Mouse (Mus musculus) cerebellum, postnatal 4 days (tissue): Measurements from ENCODE around the gene Cybc1.

Experiments used
- DNase-seq, 2 experiments: peaks; one replicate each; pipeline ENCODE4 v3.0.0; 2022; ENCODE audit warnings: low spot score in 2 of 2, mixed read lengths in 1 of 2

The Cybc1 gene

GRCm38 (mm10) chr11:121229018-121229439 lies at the start of gene Cybc1:
Gene Cybc1 (minus strand): TSS chr11:121229322.
- peak in 1 of 2 experiments; percentile 35 for DNase-seq

- no peak for DNase-seq
Measured at GRCm38 (mm10) chr11:121278011-121278410, 48.9 kb upstream of the Cybc1 start.

- no peak for DNase-seq
Measured at GRCm38 (mm10) chr11:121277516-121277915, 48.4 kb upstream of the Cybc1 start.

- no peak for DNase-seq
Measured at GRCm38 (mm10) chr11:121261074-121261473, 32.0 kb upstream of the Cybc1 start.

GRCm38 (mm10) chr11:121260211-121260906 lies 31.2 kb upstream of the Cybc1 start:
- peak in 1 of 2 experiments; percentile 38 for DNase-seq

GRCm38 (mm10) chr11:121259160-121260100 lies 30.3 kb upstream of the Cybc1 start, which contains the start of gene Foxk2:
Gene Foxk2 (plus strand): TSS chr11:121259990.
- peak; percentile 88 to 96 for DNase-seq

- no peak for DNase-seq
Measured at GRCm38 (mm10) chr11:121250196-121250595, 21.1 kb upstream of the Cybc1 start.

- no peak for DNase-seq
Measured at GRCm38 (mm10) chr11:121239669-121240068, 10.5 kb upstream of the Cybc1 start.

- no peak for DNase-seq
Measured at GRCm38 (mm10) chr11:121237345-121238128, 8.4 kb upstream of the Cybc1 start.

- peak; percentile 87 to 96 for DNase-seq
Measured at GRCm38 (mm10) chr11:121236564-121237344, 7.6 kb upstream of the Cybc1 start, which contains the start of gene Narf. Gene Narf (plus strand): TSS chr11:121237253.

GRCm38 (mm10) chr11:121235475-121236238 lies 6.5 kb upstream of the Cybc1 start:
- peak in 1 of 2 experiments; percentile 32 for DNase-seq

GRCm38 (mm10) chr11:121232706-121233105 lies 3.6 kb upstream of the Cybc1 start:
- no peak for DNase-seq

- no peak for DNase-seq
Measured at GRCm38 (mm10) chr11:121231628-121232291, 2.6 kb upstream of the Cybc1 start.

GRCm38 (mm10) chr11:121231191-121231590 lies 2.1 kb upstream of the Cybc1 start:
- DNase-seq: no peak

- DNase-seq: no peak
Measured at GRCm38 (mm10) chr11:121228129-121229017, 749 bp downstream of the Cybc1 start.

GRCm38 (mm10) chr11:121221321-121222010 lies 7.7 kb downstream of the Cybc1 start:
- no peak for DNase-seq

GRCm38 (mm10) chr11:121220771-121221170 lies 8.4 kb downstream of the Cybc1 start:
- DNase-seq: no peak

GRCm38 (mm10) chr11:121219776-121220175 lies 9.3 kb downstream of the Cybc1 start:
- DNase-seq: no peak
